Mouse (Mus musculus): ENCODE measurements around the gene Atp2c2. TPM values are rescaled to one million over a fixed set of nuclear protein-coding genes. Genes with fewer than 3 reads are reported as not detected.
A peak's percentile ranks its signal among the peaks of the same experiment; 100 is the strongest.

The Atp2c2 gene
- total and polyA plus RNA-seq, 2 experiments from 2014 or later = 0.22 TPM; not detected in 1

DNA sequence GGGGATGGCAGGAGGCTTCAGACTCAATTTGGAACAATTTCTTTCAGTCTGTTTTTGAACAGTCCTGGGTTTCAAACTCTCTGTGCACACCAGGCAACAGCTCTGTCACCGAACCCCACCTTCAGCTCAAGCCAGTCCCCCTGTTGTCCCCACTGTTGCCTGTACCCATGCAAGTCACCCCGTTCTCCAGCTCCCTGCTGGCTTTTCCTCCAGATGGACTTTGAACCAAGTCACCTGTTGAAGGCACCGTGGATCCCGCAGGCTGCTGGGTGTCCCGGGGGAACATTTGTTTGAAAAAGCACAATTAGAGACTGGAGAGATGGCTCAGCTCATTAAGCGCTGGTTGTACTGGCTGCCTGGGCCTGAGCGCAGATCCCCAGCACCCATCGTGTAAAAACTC, 105.5 kb downstream of the Atp2c2 start:
- Histone ChIP-seq H3K27ac (ENCODE audit: low read depth, low read length) (peak overlapping the region; percentile 45; the same call in 1 of the 2 replicates), H3K9ac (no peak overlapping the region), H3K27me3 (ENCODE audit: insufficient read depth, low read length) (no peaks in the 10 kb centered on the region), H3K4me1 (ENCODE audit: insufficient read depth) (peaks cover 11% of the 10 kb centered on the region; the same call in 1 of the 2 replicates), H3K4me2 (ENCODE audit: low read depth) (no peak overlapping the region), H3K4me3 (ENCODE audit: low read depth, low read length) (no peak overlapping the region), H3K36me3 (ENCODE audit: insufficient read depth) (peaks cover 8% of the 10 kb centered on the region), H3K9me3 (ENCODE audit: low read length) (no peaks in the 10 kb centered on the region)
- ATAC-seq = no peak
- TF ChIP-seq CTCF (IDR thresholded peaks at IDR 0.05; ENCODE audit: low read depth) = no peak
- WGBS = 45% methylated on average over 8 of the region's 8 CpGs
- DNase-seq = no peak

GRCm38 (mm10) chr8:119806422-119807263, 106.8 kb downstream of the Atp2c2 start:
- ATAC-seq (peak; percentile 68), DNase-seq (peak; percentile 88)
- Histone ChIP-seq H3K36me3 (ENCODE audit: insufficient read depth) (peaks cover 8% of the 10 kb centered on the region), H3K9ac (no peak overlapping the region), H3K4me3 (ENCODE audit: low read depth, low read length) (no peak overlapping the region), H3K4me2 (ENCODE audit: low read depth) (no peak overlapping the region), H3K27me3 (ENCODE audit: insufficient read depth, low read length) (no peaks in the 10 kb centered on the region), H3K4me1 (ENCODE audit: insufficient read depth) (peaks cover 8% of the 10 kb centered on the region; the same call in 1 of the 2 replicates), H3K27ac (ENCODE audit: low read depth, low read length) (peak overlapping the region; percentile 50; the same call in 1 of the 2 replicates), H3K9me3 (ENCODE audit: low read length) (no peaks in the 10 kb centered on the region)
- WGBS = 40% methylated on average over 14 of the region's 14 CpGs
- TF ChIP-seq CTCF (IDR thresholded peaks at IDR 0.05; ENCODE audit: low read depth) = peak; percentile 33; the same call in 1 of the 2 replicates

Other genes with a start within 250 kb of the Atp2c2 start
- not detected in 2 replicates for gene Slc38a8, start 198.3 kb upstream of the Atp2c2 start, total RNA-seq (2014; rRNA removed)
- gene Slc38a8, start 198.3 kb upstream of the Atp2c2 start, polyA plus RNA-seq (2015; fragmentation: Nextera tagmentation; extraction: Ambion mirVana) = 0.12 TPM in 1 of 2 replicates, not detected in the other
- 72.4 and 75.5 TPM in 2 replicates for gene Mbtps1, start 141.3 kb upstream of the Atp2c2 start, total RNA-seq (2014; rRNA removed)
- gene Mbtps1, start 141.3 kb upstream of the Atp2c2 start, polyA plus RNA-seq (2015; fragmentation: Nextera tagmentation; extraction: Ambion mirVana) = 37.7 and 48.0 TPM in 2 replicates
- 144 and 158 TPM in 2 replicates for gene Hsdl1, start 124.8 kb upstream of the Atp2c2 start, total RNA-seq (2014; rRNA removed)
- 144 and 164 TPM in 2 replicates for gene Hsdl1, start 124.8 kb upstream of the Atp2c2 start, polyA plus RNA-seq (2015; fragmentation: Nextera tagmentation; extraction: Ambion mirVana)
- gene Dnaaf1, start 124.8 kb upstream of the Atp2c2 start, total RNA-seq (2014; rRNA removed) = 0.08 TPM in 1 of 2 replicates, not detected in the other
- gene Dnaaf1, start 124.8 kb upstream of the Atp2c2 start, polyA plus RNA-seq (2015; fragmentation: Nextera tagmentation; extraction: Ambion mirVana) = 0.38 and 0.98 TPM in 2 replicates
- 17.6 and 21.1 TPM in 2 replicates for gene Taf1c, start 94.8 kb upstream of the Atp2c2 start, total RNA-seq (2014; rRNA removed)
- gene Taf1c, start 94.8 kb upstream of the Atp2c2 start, polyA plus RNA-seq (2015; fragmentation: Nextera tagmentation; extraction: Ambion mirVana) = 10.1 and 10.9 TPM in 2 replicates
- not detected in 2 replicates for gene Adad2, start 87.3 kb upstream of the Atp2c2 start, total RNA-seq (2014; rRNA removed)
- 0.09 and 0.16 TPM in 2 replicates for gene Adad2, start 87.3 kb upstream of the Atp2c2 start, polyA plus RNA-seq (2015; fragmentation: Nextera tagmentation; extraction: Ambion mirVana)
- 0.38 and 1.5 TPM in 2 replicates for gene Kcng4, start 64.3 kb upstream of the Atp2c2 start, total RNA-seq (2014; rRNA removed)
- gene Kcng4, start 64.3 kb upstream of the Atp2c2 start, polyA plus RNA-seq (2015; fragmentation: Nextera tagmentation; extraction: Ambion mirVana) = 0.34 and 0.90 TPM in 2 replicates
- 8.6 and 8.9 TPM in 2 replicates for gene Wfdc1, start 33.6 kb upstream of the Atp2c2 start, total RNA-seq (2014; rRNA removed)
- gene Wfdc1, start 33.6 kb upstream of the Atp2c2 start, polyA plus RNA-seq (2015; fragmentation: Nextera tagmentation; extraction: Ambion mirVana) = 8.3 and 9.0 TPM in 2 replicates
- 21.0 and 21.1 TPM in 2 replicates for gene Tldc1, start 78.4 kb downstream of the Atp2c2 start, total RNA-seq (2014; rRNA removed)
- gene Tldc1, start 78.4 kb downstream of the Atp2c2 start, polyA plus RNA-seq (2015; fragmentation: Nextera tagmentation; extraction: Ambion mirVana) = 6.8 and 9.4 TPM in 2 replicates
- gene Cotl1, start 140.5 kb downstream of the Atp2c2 start, total RNA-seq (2014; rRNA removed) = 177 and 224 TPM in 2 replicates
- 134 and 156 TPM in 2 replicates for gene Cotl1, start 140.5 kb downstream of the Atp2c2 start, polyA plus RNA-seq (2015; fragmentation: Nextera tagmentation; extraction: Ambion mirVana)
- gene Klhl36, start 162.3 kb downstream of the Atp2c2 start, total RNA-seq (2014; rRNA removed) = 18.7 and 23.0 TPM in 2 replicates
- gene Klhl36, start 162.3 kb downstream of the Atp2c2 start, polyA plus RNA-seq (2015; fragmentation: Nextera tagmentation; extraction: Ambion mirVana) = 18.0 and 20.3 TPM in 2 replicates
- gene Usp10, start 210.4 kb downstream of the Atp2c2 start, total RNA-seq (2014; rRNA removed) = 68.1 and 77.3 TPM in 2 replicates
- 89.6 and 106 TPM in 2 replicates for gene Usp10, start 210.4 kb downstream of the Atp2c2 start, polyA plus RNA-seq (2015; fragmentation: Nextera tagmentation; extraction: Ambion mirVana)
- gene Gm20388, start 210.8 kb downstream of the Atp2c2 start, total RNA-seq (2014; rRNA removed) = 43.2 and 51.3 TPM in 2 replicates
- gene Gm20388, start 210.8 kb downstream of the Atp2c2 start, polyA plus RNA-seq (2015; fragmentation: Nextera tagmentation; extraction: Ambion mirVana) = not detected in 2 replicates